Mouse (Mus musculus): Measurements from ENCODE around the gene Hist1h2af.
"Not testable (repeated sequence)": the region's sequence is repeated elsewhere in the genome, so short reads cannot be mapped to it uniquely, and the experiment has no call there.

The Hist1h2af gene

GRCm38 (mm10) chr13:23533560-23534367 is at the start of gene Hist1h2af:
Hist1h2af (plus strand) TSS chr13:23533906.
- in situ Hi-C loops (cut with MseI, MboI), result not testable (repeated sequence)

GRCm38 (mm10) chr13:23485271-23485670 is 48.4 kb upstream of the Hist1h2af start:
- in situ Hi-C loops (cut with MseI, MboI), result no loop called here

- in situ Hi-C loops (cut with MseI, MboI), result no loop called here
Measured at GRCm38 (mm10) chr13:23488400-23489322, 45.0 kb upstream of the Hist1h2af start, which contains the start of gene Btn2a2. Btn2a2 (minus strand) TSS chr13:23488857.

GRCm38 (mm10) chr13:23490863-23491262 is 42.8 kb upstream of the Hist1h2af start:
- in situ Hi-C loops (cut with MseI, MboI), result no loop called here

- in situ Hi-C loops (cut with MseI, MboI), result no loop called here
Measured at GRCm38 (mm10) chr13:23491263-23491662, 42.4 kb upstream of the Hist1h2af start.

- in situ Hi-C loops (cut with MseI, MboI), result no loop called here
Measured at GRCm38 (mm10) chr13:23491990-23492389, 41.7 kb upstream of the Hist1h2af start.

- in situ Hi-C loops (cut with MseI, MboI), result no loop called here
Measured at GRCm38 (mm10) chr13:23495526-23495925, 38.2 kb upstream of the Hist1h2af start.

- in situ Hi-C loops (cut with MseI, MboI), result no loop called here
Measured at GRCm38 (mm10) chr13:23497656-23498321, 35.9 kb upstream of the Hist1h2af start.

GRCm38 (mm10) chr13:23498653-23499052 is 35.1 kb upstream of the Hist1h2af start:
- in situ Hi-C loops (cut with MseI, MboI), result no loop called here

- in situ Hi-C loops (cut with MseI, MboI), result loop anchor here in 1 of 2 experiments (25.0 kb wide), 1 partner anchor 1463 kb away; the partner anchor contains the start of genes Hist1h2ag, Hist1h2ah, Hist1h2bj and Hist1h2bk
Measured at GRCm38 (mm10) chr13:23499943-23500342, 33.8 kb upstream of the Hist1h2af start.

- in situ Hi-C loops (cut with MseI, MboI), result loop anchor here in 1 of 2 experiments (25.0 kb wide), 1 partner anchor 1463 kb away; the partner anchor contains the start of genes Hist1h2ag, Hist1h2ah, Hist1h2bj and Hist1h2bk
Measured at GRCm38 (mm10) chr13:23500424-23501200, 33.1 kb upstream of the Hist1h2af start.

GRCm38 (mm10) chr13:23501511-23501910 is 32.2 kb upstream of the Hist1h2af start:
- in situ Hi-C loops (cut with MseI, MboI), result loop anchor here in 1 of 2 experiments (25.0 kb wide), 1 partner anchor 1464 kb away; the partner anchor contains the start of genes Hist1h2ag, Hist1h2ah, Hist1h2bj and Hist1h2bk

GRCm38 (mm10) chr13:23502031-23502567 is 31.6 kb upstream of the Hist1h2af start:
- in situ Hi-C loops (cut with MseI, MboI), result loop anchor here in 1 of 2 experiments (25.0 kb wide), 1 partner anchor 1465 kb away; the partner anchor contains the start of genes Hist1h2ag, Hist1h2ah, Hist1h2bj and Hist1h2bk

- in situ Hi-C loops (cut with MseI, MboI), result loop anchor here in 1 of 2 experiments (25.0 kb wide), 1 partner anchor 1466 kb away; the partner anchor contains the start of genes Hist1h2ag, Hist1h2ah, Hist1h2bj and Hist1h2bk
Measured at GRCm38 (mm10) chr13:23502916-23503315, 30.8 kb upstream of the Hist1h2af start.

GRCm38 (mm10) chr13:23503797-23504196 is 29.9 kb upstream of the Hist1h2af start:
- in situ Hi-C loops (cut with MseI, MboI), result loop anchor here in 1 of 2 experiments (25.0 kb wide), 1 partner anchor 1466 kb away; the partner anchor contains the start of genes Hist1h2ag, Hist1h2ah, Hist1h2bj and Hist1h2bk

- in situ Hi-C loops (cut with MseI, MboI), result loop anchor here in 1 of 2 experiments (25.0 kb wide), 1 partner anchor 1469 kb away; the partner anchor contains the start of genes Hist1h2ag, Hist1h2ah, Hist1h2bj and Hist1h2bk
Measured at GRCm38 (mm10) chr13:23505662-23506345, 27.9 kb upstream of the Hist1h2af start.

- in situ Hi-C loops (cut with MseI, MboI), result loop anchor here in 1 of 2 experiments (25.0 kb wide), 1 partner anchor 1469 kb away; the partner anchor contains the start of genes Hist1h2ag, Hist1h2ah, Hist1h2bj and Hist1h2bk
Measured at GRCm38 (mm10) chr13:23506351-23506750, 27.4 kb upstream of the Hist1h2af start.

GRCm38 (mm10) chr13:23506819-23507515 is 26.7 kb upstream of the Hist1h2af start:
- in situ Hi-C loops (cut with MseI, MboI), result loop anchor here in 1 of 2 experiments (25.0 kb wide), 1 partner anchor 1470 kb away; the partner anchor contains the start of genes Hist1h2ag, Hist1h2ah, Hist1h2bj and Hist1h2bk
